Mouse (Mus musculus): ENCODE results near the gene Tbc1d22a. TPM values are rescaled to one million over a fixed set of nuclear protein-coding genes. Genes with fewer than 3 reads are reported as not detected.

Gene Tbc1d22a
- total RNA-seq, 1 experiment, result 19.2 TPM

GRCm38 (mm10) chr15:86471136-86471535 lies 256.9 kb downstream of the Tbc1d22a start:
- H3K9me3 ChIP-seq (ENCODE audit: control insufficient read depth, insufficient read depth, low read depth, low read length), result no peaks in the 10 kb centered on the region
- no peaks in the 10 kb centered on the region for H3K36me3 ChIP-seq (ENCODE audit: control insufficient read depth, insufficient read depth, low read length, poor library complexity, severe bottlenecking)
- H3K4me1 ChIP-seq (ENCODE audit: control insufficient read depth in 2 of 2, insufficient read depth in 2 of 2, low read length in 2 of 2, poor library complexity in 1 of 2), result no peaks in the 10 kb centered on the region
- TF ChIP-seq ZC3H11A (IDR thresholded peaks at IDR 0.05; ENCODE audit: borderline replicate concordance, low read depth, low read length) (no peak), HCFC1 (IDR thresholded peaks at IDR 0.05; ENCODE audit: borderline replicate concordance, insufficient read depth, low read length) (no peak), MAFK (IDR thresholded peaks at IDR 0.05; ENCODE audit: insufficient read depth, low read depth, low read length) (no peak), CHD2 (IDR thresholded peaks at IDR 0.05; ENCODE audit: low read depth, low read length) (no peak), ZNF384 (IDR thresholded peaks at IDR 0.05; ENCODE audit: low read depth, low read length) (no peak)
- no peak for DNase-seq (ENCODE audit: low read depth, low spot score)
- in situ Hi-C loops (cut with MboI; ENCODE audit: low sequenced_read_pairs in 2 of 2, unreplicated experiment in 2 of 2), result no loop called here
- no peak overlapping the region for H3K9ac ChIP-seq (ENCODE audit: insufficient read depth, low read depth, low read length, poor library complexity, severe bottlenecking)
- no peak overlapping the region for H3K27ac ChIP-seq (ENCODE audit: insufficient read depth, low read depth, low read length, poor library complexity, severe bottlenecking)
- H3K4me3 ChIP-seq (ENCODE audit: insufficient read depth in 1 of 2, low read depth in 1 of 2, low read length in 2 of 2, poor library complexity in 1 of 2, severe bottlenecking in 1 of 2), result no peak overlapping the region

DNA sequence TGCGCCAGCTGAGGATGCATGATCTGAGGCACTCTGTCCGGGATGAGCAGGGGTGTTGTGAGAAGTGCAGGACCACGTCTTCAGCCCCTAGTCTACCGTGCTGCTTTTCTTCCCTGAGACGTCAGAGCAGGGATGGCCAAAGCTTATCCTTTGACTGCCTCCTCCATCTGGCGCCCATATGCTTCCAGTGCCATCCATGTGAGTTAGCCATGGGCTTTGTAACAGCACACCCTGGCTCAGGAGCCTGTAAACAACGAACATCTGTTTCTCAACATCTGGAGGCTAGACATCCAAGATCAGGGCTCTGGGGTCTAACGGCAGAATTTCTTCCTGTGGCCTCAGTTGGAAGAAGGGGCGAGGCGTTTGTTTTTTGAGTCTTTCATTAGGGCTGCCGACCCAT lies 259.2 kb downstream of the Tbc1d22a start:
- H3K9ac ChIP-seq (ENCODE audit: insufficient read depth, low read depth, low read length, poor library complexity, severe bottlenecking), result no peak overlapping the region
- no peak overlapping the region for H3K4me3 ChIP-seq (ENCODE audit: insufficient read depth in 1 of 2, low read depth in 1 of 2, low read length in 2 of 2, poor library complexity in 1 of 2, severe bottlenecking in 1 of 2)
- DNase-seq (ENCODE audit: low read depth, low spot score), result no peak
- H3K36me3 ChIP-seq (ENCODE audit: control insufficient read depth, insufficient read depth, low read length, poor library complexity, severe bottlenecking), result no peaks in the 10 kb centered on the region
- H3K4me1 ChIP-seq (ENCODE audit: control insufficient read depth in 2 of 2, insufficient read depth in 2 of 2, low read length in 2 of 2, poor library complexity in 1 of 2), result no peaks in the 10 kb centered on the region
- no peaks in the 10 kb centered on the region for H3K9me3 ChIP-seq (ENCODE audit: control insufficient read depth, insufficient read depth, low read depth, low read length)
- TF ChIP-seq CHD2 (IDR thresholded peaks at IDR 0.05; ENCODE audit: low read depth, low read length) (no peak), ZNF384 (IDR thresholded peaks at IDR 0.05; ENCODE audit: low read depth, low read length) (no peak), HCFC1 (IDR thresholded peaks at IDR 0.05; ENCODE audit: borderline replicate concordance, insufficient read depth, low read length) (no peak), MAFK (IDR thresholded peaks at IDR 0.05; ENCODE audit: insufficient read depth, low read depth, low read length) (no peak), ZC3H11A (IDR thresholded peaks at IDR 0.05; ENCODE audit: borderline replicate concordance, low read depth, low read length) (no peak)
- in situ Hi-C loops (cut with MboI; ENCODE audit: low sequenced_read_pairs in 2 of 2, unreplicated experiment in 2 of 2), result no loop called here
- H3K27ac ChIP-seq (ENCODE audit: insufficient read depth, low read depth, low read length, poor library complexity, severe bottlenecking), result no peak overlapping the region

DNA sequence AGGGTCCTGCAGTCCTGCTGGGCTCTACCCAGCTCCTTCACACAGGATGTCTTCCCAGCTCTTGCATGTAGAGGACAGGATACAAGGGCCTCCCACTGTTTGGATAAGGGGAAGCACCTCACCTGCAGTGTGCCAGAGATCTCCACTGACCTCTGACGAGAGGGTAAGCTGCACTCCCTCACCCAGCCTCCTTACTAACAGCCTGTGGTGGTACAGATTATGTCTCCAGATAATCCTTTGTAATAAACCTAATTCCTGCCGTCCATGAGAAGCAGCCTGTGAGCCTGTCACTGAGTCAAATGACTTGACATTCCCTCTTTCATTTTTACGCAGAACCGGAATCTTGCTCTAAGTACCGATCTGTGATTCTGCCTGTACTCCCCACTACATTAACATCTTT lies 260.7 kb downstream of the Tbc1d22a start:
- in situ Hi-C loops (cut with MboI; ENCODE audit: low sequenced_read_pairs in 2 of 2, unreplicated experiment in 2 of 2), result no loop called here

GRCm38 (mm10) chr15:86476483-86476882 lies 262.2 kb downstream of the Tbc1d22a start:
- no peak overlapping the region for H3K27ac ChIP-seq (ENCODE audit: insufficient read depth, low read depth, low read length, poor library complexity, severe bottlenecking)
- no peaks in the 10 kb centered on the region for H3K36me3 ChIP-seq (ENCODE audit: control insufficient read depth, insufficient read depth, low read length, poor library complexity, severe bottlenecking)
- no peak for TF ChIP-seq ZNF384 (IDR thresholded peaks at IDR 0.05; ENCODE audit: low read depth, low read length)
- TF ChIP-seq ZC3H11A (IDR thresholded peaks at IDR 0.05; ENCODE audit: borderline replicate concordance, low read depth, low read length), result no peak
- no peak for TF ChIP-seq CHD2 (IDR thresholded peaks at IDR 0.05; ENCODE audit: low read depth, low read length)
- TF ChIP-seq HCFC1 (IDR thresholded peaks at IDR 0.05; ENCODE audit: borderline replicate concordance, insufficient read depth, low read length), result no peak
- no peak for TF ChIP-seq MAFK (IDR thresholded peaks at IDR 0.05; ENCODE audit: insufficient read depth, low read depth, low read length)
- H3K9me3 ChIP-seq (ENCODE audit: control insufficient read depth, insufficient read depth, low read depth, low read length), result no peaks in the 10 kb centered on the region
- no peak for DNase-seq (ENCODE audit: low read depth, low spot score)
- no peak overlapping the region for H3K4me3 ChIP-seq (ENCODE audit: insufficient read depth in 1 of 2, low read depth in 1 of 2, low read length in 2 of 2, poor library complexity in 1 of 2, severe bottlenecking in 1 of 2)
- in situ Hi-C loops (cut with MboI; ENCODE audit: low sequenced_read_pairs in 2 of 2, unreplicated experiment in 2 of 2), result no loop called here
- H3K4me1 ChIP-seq (ENCODE audit: control insufficient read depth in 2 of 2, insufficient read depth in 2 of 2, low read length in 2 of 2, poor library complexity in 1 of 2), result no peaks in the 10 kb centered on the region
- H3K9ac ChIP-seq (ENCODE audit: insufficient read depth, low read depth, low read length, poor library complexity, severe bottlenecking), result no peak overlapping the region

More for the DNA sequence above, 260.7 kb downstream of the Tbc1d22a start:
- H3K4me3 ChIP-seq (ENCODE audit: insufficient read depth in 1 of 2, low read depth in 1 of 2, low read length in 2 of 2, poor library complexity in 1 of 2, severe bottlenecking in 1 of 2), result no peak overlapping the region
- no peaks in the 10 kb centered on the region for H3K4me1 ChIP-seq (ENCODE audit: control insufficient read depth in 2 of 2, insufficient read depth in 2 of 2, low read length in 2 of 2, poor library complexity in 1 of 2)
- H3K36me3 ChIP-seq (ENCODE audit: control insufficient read depth, insufficient read depth, low read length, poor library complexity, severe bottlenecking), result no peaks in the 10 kb centered on the region
- no peaks in the 10 kb centered on the region for H3K9me3 ChIP-seq (ENCODE audit: control insufficient read depth, insufficient read depth, low read depth, low read length)
- no peak for DNase-seq (ENCODE audit: low read depth, low spot score)
- H3K9ac ChIP-seq (ENCODE audit: insufficient read depth, low read depth, low read length, poor library complexity, severe bottlenecking), result no peak overlapping the region
- H3K27ac ChIP-seq (ENCODE audit: insufficient read depth, low read depth, low read length, poor library complexity, severe bottlenecking), result no peak overlapping the region
- no peak for TF ChIP-seq CHD2 (IDR thresholded peaks at IDR 0.05; ENCODE audit: low read depth, low read length)
- no peak for TF ChIP-seq HCFC1 (IDR thresholded peaks at IDR 0.05; ENCODE audit: borderline replicate concordance, insufficient read depth, low read length)
- TF ChIP-seq ZNF384 (IDR thresholded peaks at IDR 0.05; ENCODE audit: low read depth, low read length), result no peak
- TF ChIP-seq MAFK (IDR thresholded peaks at IDR 0.05; ENCODE audit: insufficient read depth, low read depth, low read length), result no peak
- no peak for TF ChIP-seq ZC3H11A (IDR thresholded peaks at IDR 0.05; ENCODE audit: borderline replicate concordance, low read depth, low read length)

- H3K9ac ChIP-seq (ENCODE audit: insufficient read depth, low read depth, low read length, poor library complexity, severe bottlenecking), result no peak overlapping the region
- TF ChIP-seq ZNF384 (IDR thresholded peaks at IDR 0.05; ENCODE audit: low read depth, low read length), result no peak
- no peak for TF ChIP-seq ZC3H11A (IDR thresholded peaks at IDR 0.05; ENCODE audit: borderline replicate concordance, low read depth, low read length)
- TF ChIP-seq MAFK (IDR thresholded peaks at IDR 0.05; ENCODE audit: insufficient read depth, low read depth, low read length), result no peak
- TF ChIP-seq CHD2 (IDR thresholded peaks at IDR 0.05; ENCODE audit: low read depth, low read length), result no peak
- TF ChIP-seq HCFC1 (IDR thresholded peaks at IDR 0.05; ENCODE audit: borderline replicate concordance, insufficient read depth, low read length), result no peak
- no peak overlapping the region for H3K4me3 ChIP-seq (ENCODE audit: insufficient read depth in 1 of 2, low read depth in 1 of 2, low read length in 2 of 2, poor library complexity in 1 of 2, severe bottlenecking in 1 of 2)
- no peak overlapping the region for H3K27ac ChIP-seq (ENCODE audit: insufficient read depth, low read depth, low read length, poor library complexity, severe bottlenecking)
- H3K36me3 ChIP-seq (ENCODE audit: control insufficient read depth, insufficient read depth, low read length, poor library complexity, severe bottlenecking), result no peaks in the 10 kb centered on the region
- no peaks in the 10 kb centered on the region for H3K4me1 ChIP-seq (ENCODE audit: control insufficient read depth in 2 of 2, insufficient read depth in 2 of 2, low read length in 2 of 2, poor library complexity in 1 of 2)
- no peaks in the 10 kb centered on the region for H3K9me3 ChIP-seq (ENCODE audit: control insufficient read depth, insufficient read depth, low read depth, low read length)
- in situ Hi-C loops (cut with MboI; ENCODE audit: low sequenced_read_pairs in 2 of 2, unreplicated experiment in 2 of 2), result no loop called here
- DNase-seq (ENCODE audit: low read depth, low spot score), result no peak
Observed at GRCm38 (mm10) chr15:86477032-86477431, 262.8 kb downstream of the Tbc1d22a start.

Data from ES-E14 (cell line).